In the genomic region with DNA sequence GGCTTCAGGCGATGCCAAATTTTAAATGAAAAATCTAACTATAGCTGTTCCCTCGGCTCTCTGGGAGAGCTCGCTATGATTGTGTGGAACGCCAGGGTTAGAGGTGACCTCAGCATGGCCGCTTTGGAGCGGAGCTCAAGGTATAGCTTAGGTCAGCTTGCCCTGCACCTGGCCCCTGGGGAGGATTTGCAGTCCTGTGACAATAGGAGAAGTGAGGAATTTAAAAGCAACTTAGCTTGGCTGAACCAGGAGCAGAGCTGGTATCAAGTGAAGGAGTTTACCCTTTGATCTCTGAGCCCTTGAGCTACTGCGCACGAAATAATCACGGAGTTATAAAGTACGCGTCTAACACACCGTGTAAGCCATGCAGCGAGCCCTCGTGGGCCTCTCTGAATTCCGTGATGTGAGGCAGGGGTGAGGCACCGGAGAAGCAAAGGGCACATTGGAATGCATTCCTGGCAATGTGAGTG, we compare ENCODE assay signal across 8 mouse cellular contexts.
DNase-seq lines count a peak whose midpoint lies in the region; ATAC-seq and TF ChIP-seq lines count a peak whose summit lies in the region.

No protein-coding gene starts in this region.

- H3K9ac ChIP-seq in forebrain, embryonic 16.5 days (replicated peaks; ENCODE audit: low read depth, low read length) = peak overlapping the region; percentile 63
- no peak overlapping the region for H3K9ac ChIP-seq in lung, postnatal 0 days (replicated peaks; ENCODE audit: low read depth)

- H3K36me3 ChIP-seq in forebrain, embryonic 16.5 days (ENCODE audit: control insufficient read depth, insufficient read depth) = no peaks in the 10 kb centered on the region
- no peaks in the 10 kb centered on the region for H3K36me3 ChIP-seq in lung, postnatal 0 days (ENCODE audit: insufficient read depth, low read length)

- H3K9me3 ChIP-seq in forebrain, embryonic 16.5 days (ENCODE audit: control insufficient read depth, low read length) = no peaks in the 10 kb centered on the region
- no peaks in the 10 kb centered on the region for H3K9me3 ChIP-seq in lung, postnatal 0 days (ENCODE audit: low read length)

- no peak for TF ChIP-seq EP300 in lung, postnatal 0 days (IDR thresholded peaks at IDR 0.05)

- peaks cover 10% of the 10 kb centered on the region for H3K4me1 ChIP-seq in forebrain, embryonic 16.5 days (replicated peaks; ENCODE audit: control insufficient read depth, insufficient read depth, low read length)
- H3K4me1 ChIP-seq in lung, postnatal 0 days (ENCODE audit: insufficient read depth, low read depth, low read length) = peaks cover 6% of the 10 kb centered on the region; the same call in 1 of the 2 replicates

- WGBS in forebrain, embryonic 16.5 days = under 1% methylated on average over 16 of the region's 16 CpGs
- WGBS in lung, postnatal 0 days = 13% methylated on average over 16 of the region's 16 CpGs

- peak overlapping the region; percentile 41 for H3K4me3 ChIP-seq in forebrain, embryonic 16.5 days (replicated peaks; ENCODE audit: low read length)
- peak overlapping the region; percentile 8; the same call in 1 of the 2 replicates for H3K4me3 ChIP-seq in lung, postnatal 0 days (ENCODE audit: low read depth, low read length)

- H3K27me3 ChIP-seq in forebrain, embryonic 16.5 days (replicated peaks; ENCODE audit: control insufficient read depth, insufficient read depth, low read length) = no peaks in the 10 kb centered on the region
- H3K27me3 ChIP-seq in lung, postnatal 0 days (replicated peaks; ENCODE audit: insufficient read depth, low read length) = no peaks in the 10 kb centered on the region

- TF ChIP-seq CTCF in brain, embryonic 14.5 days (IDR thresholded peaks at IDR 0.05; ENCODE audit: borderline replicate concordance, extremely low read depth, insufficient read depth, insufficient read length) = no peak
- TF ChIP-seq CTCF in lung, postnatal 0 days (IDR thresholded peaks at IDR 0.05) = no peak

- DNase-seq in cerebellum, adult 11-12 months = peak; percentile 22
- DNase-seq in cerebellum, adult 8-10 months = no peak
- DNase-seq in brain, embryonic 14.5 days (ENCODE audit: low read depth) = peak; percentile 78
- peak; percentile 37 for DNase-seq in kidney, adult 11 months
- DNase-seq in lung, postnatal 0 days (ENCODE audit: low spot score) = peak; percentile 41
- no peak for DNase-seq in left cerebral cortex, adult 11 months (ENCODE audit: low spot score)

- H3K27ac ChIP-seq in forebrain, embryonic 16.5 days (ENCODE audit: low read length) = no peak overlapping the region
- 0 out of 2 replicates have a peak overlapping the region, but pooled peaks have one; percentile 26 for H3K27ac ChIP-seq in lung, postnatal 0 days (ENCODE audit: low read length)

- TF ChIP-seq POLR2A in brain, embryonic 14.5 days (IDR thresholded peaks at IDR 0.05; ENCODE audit: borderline replicate concordance, extremely low read depth, insufficient read depth, insufficient read length, poor library complexity, severe bottlenecking) = no peak

- ATAC-seq in forebrain, embryonic 16.5 days = peak; percentile 71
- peak; percentile 80 for ATAC-seq in lung, postnatal 0 days
- ATAC-seq in CD4-positive, CD25-positive, alpha-beta regulatory T cell, adult 4 months = no peak

- peak overlapping the region; percentile 69 for H3K4me2 ChIP-seq in forebrain, embryonic 16.5 days (ENCODE audit: low read length)
- H3K4me2 ChIP-seq in lung, postnatal 0 days (replicated peaks; ENCODE audit: low read depth, low read length) = peak overlapping the region; percentile 48

Comparison
In these comparisons a context has a peak if more than half of its experiments do, and no peak if none do; other contexts are left out.
1. DNase-seq: peak in cerebellum, adult 11-12 months (single experiment), brain, embryonic 14.5 days (single experiment), kidney, adult 11 months (single experiment) and lung, postnatal 0 days (single experiment); none in cerebellum, adult 8-10 months (single experiment) and left cerebral cortex, adult 11 months (single experiment).